Mouse (Mus musculus) G1E (cell line): ENCODE results near the gene Mrpl41.

Source experiments
- CTCF ChIP-seq: IDR thresholded peaks from 2 replicates; pipeline ENCODE4 v1.5.1; 2012; ENCODE audit warnings: low read depth, low read length, inconsistent platforms, mixed read lengths
- GATA1 ChIP-seq: IDR thresholded peaks from 2 replicates; pipeline ENCODE4 v1.6.1; 2012; ENCODE audit warnings: borderline replicate concordance, low read length, inconsistent platforms, mixed read lengths
- GATA2 ChIP-seq: IDR thresholded peaks from 2 replicates; pipeline ENCODE4 v1.6.1; 2012; ENCODE audit warnings: low read depth, low read length, inconsistent platforms, borderline replicate concordance
- POLR2AphosphoS5 ChIP-seq: IDR thresholded peaks from 2 replicates; pipeline ENCODE4 v1.6.1; 2012; ENCODE audit warnings: low read depth, low read length, inconsistent platforms; ENCODE audit not compliant: insufficient replicate concordance
- TAL1 ChIP-seq: conservative IDR thresholded peaks from 2 replicates; pipeline ENCODE4 v1.6.1; 2012; ENCODE audit warnings: low read depth, low read length, inconsistent platforms, mixed read lengths

GRCm38 (mm10) chr2:24995332-24995731, 20.4 kb upstream of the Mrpl41 start:
- TF ChIP-seq CTCF = no peak
- no peak for TF ChIP-seq POLR2AphosphoS5
- TF ChIP-seq TAL1 = no peak
- no peak for TF ChIP-seq GATA1
- TF ChIP-seq GATA2 = no peak
